Mouse (Mus musculus): Measurements from ENCODE around the gene Gm20708. TPM values are rescaled to one million over a fixed set of nuclear protein-coding genes. Genes with fewer than 3 reads are reported as not detected.

Gm20708 gene
- total and polyA plus RNA-seq, 3 experiments: 0.08 to 1.0 (median 0.59) TPM

DNA sequence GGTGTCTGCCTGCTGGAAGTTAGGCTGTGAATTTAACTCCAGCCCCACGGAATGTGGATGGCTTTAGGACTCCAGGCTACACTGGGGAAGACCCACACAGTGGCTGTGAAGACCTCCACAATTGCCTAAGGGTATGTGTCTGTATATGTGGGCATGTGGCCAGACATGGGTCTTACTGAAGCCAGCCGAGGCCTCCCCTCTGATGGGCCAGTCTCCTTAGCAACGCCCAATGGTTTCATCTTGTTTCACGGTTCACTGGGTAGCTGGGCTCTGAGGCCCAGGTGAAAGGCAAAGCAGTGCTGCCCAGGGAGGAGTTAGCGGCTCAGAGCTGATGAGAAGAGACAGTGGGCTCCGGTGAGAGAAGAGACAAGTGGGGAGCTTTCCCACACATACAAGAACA is 56.5 kb downstream of the Gm20708 start:
- DNase-seq: no peak

DNA sequence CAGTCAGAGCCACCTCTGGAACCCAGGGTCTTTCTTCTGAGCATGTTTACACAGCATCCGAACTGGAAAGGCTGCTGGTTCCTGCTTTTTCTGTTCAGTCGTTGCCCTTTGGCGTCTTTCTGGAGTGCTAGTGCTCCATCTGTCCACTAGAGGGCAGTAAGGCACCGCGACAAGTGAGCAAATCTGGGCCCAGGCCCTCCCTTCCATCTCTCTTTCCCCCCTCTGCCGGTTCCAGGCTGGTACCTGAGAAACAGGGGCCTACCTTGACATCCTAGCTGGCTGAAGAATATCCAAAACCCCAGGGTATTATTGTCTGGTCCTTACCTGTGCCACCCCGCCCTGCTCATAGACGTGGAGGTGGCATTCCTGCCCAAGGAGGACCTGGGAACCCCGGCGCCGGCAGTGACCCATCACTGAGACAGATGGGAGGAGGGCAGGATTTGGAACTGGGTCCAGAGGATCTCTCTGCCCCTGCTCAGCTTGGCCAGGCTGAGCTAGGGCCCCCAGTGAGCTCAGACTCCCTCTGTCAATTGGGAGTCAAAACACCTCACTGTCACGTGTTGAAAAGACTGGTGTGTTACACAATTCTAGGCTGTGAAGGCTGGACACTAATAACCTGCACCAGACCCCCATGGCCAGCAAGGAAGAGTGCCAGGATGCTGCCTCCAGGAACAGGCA is 61.4 kb downstream of the Gm20708 start:
- DNase-seq: peak; percentile 66

DNA sequence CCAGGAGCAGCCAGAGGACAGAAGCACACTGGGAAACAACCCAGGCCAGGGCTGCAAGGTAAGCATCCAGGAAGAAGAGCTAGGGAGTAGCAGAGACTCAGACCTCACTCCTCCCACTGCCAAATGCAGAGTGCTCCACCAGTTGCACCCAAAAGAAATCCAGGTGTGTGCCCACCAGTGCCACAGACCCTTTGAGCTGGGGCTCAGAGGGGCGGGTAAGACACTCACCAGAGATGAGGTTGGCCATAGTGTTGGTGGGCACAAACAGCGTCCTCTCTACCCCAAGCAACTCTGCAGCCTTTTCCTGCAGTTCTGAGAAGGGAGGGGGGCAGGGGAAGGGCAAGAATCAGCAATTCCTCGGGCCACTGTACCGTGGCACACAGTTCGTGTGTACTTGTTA is 61.9 kb downstream of the Gm20708 start:
- no peak for DNase-seq

DNA sequence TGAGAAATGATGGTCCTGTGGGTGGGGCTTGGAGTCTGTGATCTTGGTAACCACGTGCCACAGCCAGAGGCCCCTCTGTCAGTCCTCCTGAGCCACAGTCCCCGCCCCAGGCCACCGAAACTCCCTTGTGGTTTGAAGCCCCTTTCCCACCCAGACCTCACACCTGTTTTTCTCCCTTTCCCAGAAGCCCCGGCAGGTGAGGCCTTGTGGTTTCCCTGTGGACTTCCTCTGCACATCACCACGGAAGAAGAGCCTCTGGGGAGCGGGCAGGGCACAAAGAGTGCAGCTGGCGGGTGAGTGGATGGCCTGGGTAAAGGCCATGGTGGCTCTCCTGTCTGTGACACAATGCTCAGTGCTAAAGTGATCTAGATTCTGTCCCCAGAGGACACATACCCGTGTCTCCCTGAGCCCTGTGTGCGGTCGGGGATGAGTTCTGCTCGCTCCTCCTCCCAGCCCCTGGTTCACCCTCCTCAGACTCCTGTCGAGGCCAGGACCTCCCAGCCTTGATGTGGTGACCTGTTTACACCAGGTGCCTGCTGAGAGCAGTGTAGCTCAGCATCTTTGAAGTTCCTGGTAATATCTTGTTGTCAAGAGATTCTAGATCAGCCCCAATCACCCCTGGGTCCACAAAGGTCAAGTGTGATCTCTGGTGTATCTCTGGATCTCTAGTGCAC is 62.6 kb downstream of the Gm20708 start:
- no peak for DNase-seq

DNA sequence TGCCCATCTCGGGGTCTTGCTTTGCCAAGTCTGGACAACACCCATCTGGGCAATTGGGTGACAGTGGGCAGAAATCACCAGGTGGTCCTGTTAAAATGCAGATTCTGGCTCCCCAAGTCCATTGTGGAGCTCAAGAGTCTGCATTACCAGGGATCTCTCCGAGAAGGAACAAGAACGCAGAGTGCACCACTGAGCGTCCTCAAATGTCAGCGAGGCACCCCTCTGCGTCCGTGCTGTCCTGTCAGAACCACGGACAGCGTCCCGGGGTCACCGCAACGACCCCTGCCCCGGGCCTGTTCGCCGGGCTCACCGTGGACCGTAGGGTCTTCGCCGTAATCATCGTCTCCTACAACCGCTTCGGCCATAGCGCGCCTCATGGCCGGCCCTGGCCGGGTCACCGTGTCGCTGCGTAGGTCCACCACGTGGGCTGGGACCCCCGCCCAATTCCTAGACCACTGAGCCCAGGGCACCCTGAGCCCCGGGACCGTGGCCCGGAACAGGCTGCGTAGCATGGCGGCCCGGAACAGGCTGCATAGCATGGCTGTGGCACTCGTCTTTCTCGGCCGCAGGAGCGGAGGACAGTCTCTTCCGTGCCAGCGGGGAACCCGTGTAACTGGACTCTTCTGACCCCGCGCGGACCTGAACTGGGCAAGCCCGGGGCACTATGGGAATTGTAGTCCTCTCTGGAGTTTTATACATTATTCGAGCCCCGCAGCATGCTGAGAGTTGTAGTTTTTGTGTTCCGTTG is 63.6 kb downstream of the Gm20708 start, which contains the start of gene Tha1:
Gene Tha1, minus strand, starts transcription at position 621 of the 748 bp plus-strand sequence.
- DNase-seq: peak; percentile 89

DNA sequence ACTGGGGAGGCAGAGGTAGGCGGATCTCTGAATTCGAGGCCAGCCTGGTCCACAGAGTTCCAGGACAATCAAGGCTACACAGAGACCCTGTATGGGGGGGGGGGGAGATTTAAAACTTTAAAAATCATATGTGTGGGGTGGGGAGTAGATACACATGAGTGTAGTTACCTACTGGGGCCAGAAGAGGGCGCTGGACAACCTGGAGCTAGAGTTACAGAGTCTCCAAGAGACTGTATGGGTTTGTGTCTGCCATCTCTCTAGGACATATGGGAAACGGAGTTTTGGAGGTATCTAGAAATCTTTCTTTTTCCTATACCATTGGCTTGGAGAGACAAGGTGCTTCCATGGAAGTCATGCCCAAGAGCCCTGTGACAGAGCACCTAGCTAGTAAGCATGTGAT is 65.0 kb downstream of the Gm20708 start:
- no peak for DNase-seq

DNA sequence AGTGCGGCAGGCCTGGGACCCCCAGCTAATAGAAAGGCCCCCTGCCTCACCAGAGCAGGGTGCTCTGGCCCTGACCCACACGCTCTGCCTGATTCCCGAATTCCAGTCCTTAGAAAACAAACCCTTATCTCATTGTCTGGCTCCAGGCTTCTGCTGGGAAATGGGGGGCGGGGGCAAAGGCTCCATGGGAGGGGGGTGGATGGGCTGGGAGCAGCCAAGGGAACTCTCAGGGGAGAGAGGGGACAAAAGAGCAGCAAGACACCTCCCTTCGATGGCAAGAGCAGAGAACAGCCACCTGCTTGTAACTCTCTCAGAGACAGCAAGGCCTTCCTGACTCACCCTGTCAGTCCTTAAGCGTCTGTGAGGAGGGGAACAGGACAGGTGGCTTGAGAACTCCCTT is 66.2 kb downstream of the Gm20708 start:
- no peak for DNase-seq

DNA sequence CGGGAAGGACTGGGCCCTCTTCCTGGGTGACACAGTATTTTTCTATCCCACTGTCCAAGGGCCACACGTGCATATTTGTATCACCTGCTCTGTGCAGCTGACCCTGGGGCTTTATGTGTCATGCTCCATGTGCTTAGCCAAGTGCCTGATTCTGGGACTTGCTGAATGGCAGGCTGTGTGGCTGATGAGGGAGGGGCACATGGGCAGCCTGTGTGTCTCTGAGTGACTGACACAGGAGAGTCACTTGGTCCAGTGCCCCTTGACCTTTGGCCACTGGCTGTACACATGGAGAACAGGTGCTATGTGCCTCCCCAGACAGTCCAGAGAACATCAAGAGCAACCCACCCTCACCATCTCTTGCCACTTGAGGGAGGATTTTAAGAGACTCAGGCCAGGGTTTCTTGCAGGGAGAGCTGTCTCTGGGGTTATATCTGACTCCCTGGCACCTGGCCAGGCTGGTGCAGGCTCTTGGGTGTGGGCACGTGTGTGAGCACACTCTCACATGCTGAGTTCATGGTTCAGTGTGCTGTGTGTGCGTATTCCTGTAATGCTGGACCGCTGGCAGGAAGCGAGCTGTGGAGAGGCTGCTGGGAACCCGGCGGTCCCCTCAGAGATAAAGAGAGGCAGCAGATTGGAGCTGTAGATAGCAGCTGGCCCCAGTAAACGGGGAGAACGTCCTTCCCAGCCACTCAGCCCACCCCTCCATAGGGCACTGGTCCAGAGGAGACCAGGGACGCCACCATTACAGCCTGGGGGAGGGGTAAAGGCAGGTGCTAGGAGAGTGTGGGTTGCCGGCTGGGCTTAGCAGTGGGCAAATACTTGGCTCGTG is 68.7 kb downstream of the Gm20708 start:
- no peak for DNase-seq

DNA sequence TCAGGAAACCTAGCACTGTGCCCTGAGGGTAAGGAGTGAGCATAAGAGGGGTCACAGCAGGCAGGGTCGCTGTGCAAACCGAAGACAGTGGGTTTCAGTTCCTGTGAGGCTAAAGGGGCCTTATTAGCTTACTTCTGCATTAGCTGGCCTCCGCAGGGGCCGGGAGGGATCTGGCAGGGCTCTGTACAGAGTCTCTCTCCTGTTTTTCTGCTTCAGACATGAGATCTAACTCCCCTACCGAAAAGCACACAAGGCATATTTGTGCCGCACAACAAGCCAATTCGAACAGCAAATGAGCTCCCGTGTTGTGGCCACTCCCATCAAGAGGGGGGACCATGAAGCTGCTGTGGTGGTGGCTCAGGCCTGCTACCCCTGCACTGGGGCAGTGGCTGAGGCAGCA is 69.4 kb downstream of the Gm20708 start:
- DNase-seq: no peak

DNA sequence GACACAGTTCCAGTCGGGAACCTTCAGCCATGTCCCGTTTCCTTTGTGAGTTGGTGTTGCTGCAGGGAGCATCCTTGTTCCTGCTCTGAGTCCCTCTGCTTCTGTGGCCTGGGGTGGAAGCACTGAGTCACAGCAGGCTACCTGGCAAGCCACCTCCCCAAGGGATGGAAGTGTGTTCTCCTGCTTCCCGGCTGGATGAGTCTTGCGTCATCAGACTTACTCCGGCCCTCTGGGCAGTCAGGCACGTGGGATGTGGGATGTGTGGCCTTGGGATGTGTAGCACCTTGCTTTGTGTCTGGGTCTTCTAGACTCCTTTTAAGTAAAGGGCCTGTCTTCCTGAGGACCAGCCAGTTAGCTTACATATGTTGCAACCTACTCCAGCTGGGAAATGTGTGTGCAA is 70.2 kb downstream of the Gm20708 start:
- DNase-seq: no peak

DNA sequence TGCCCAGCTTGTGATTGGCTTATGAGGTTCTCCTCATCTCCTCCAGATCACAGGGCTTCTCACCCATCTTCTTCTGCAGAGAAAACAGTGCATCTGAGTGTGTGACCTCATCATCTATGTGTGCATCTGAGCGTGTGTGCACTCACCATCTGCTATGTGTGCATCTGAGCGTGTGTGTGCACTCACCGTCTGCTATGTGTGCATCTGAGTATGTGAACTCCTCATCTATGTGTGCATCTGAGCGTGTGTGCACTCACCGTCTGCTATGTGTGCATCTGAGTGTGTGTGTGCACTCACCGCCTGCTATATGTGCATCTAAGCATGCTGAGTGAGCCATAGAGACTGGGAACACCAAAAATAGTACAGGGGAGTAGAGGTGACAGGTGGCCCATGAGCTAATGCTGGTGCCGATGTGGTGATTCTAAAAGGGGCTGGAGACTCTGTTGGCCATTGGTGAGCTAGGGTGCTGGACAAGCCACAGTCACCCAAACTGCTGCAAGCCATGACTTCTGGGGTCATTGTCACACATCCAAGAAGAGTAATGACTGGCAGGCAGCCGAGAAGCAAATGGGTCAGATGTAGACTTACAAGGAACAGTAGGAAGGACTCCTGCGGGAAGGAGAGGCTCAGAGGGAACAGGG is 71.0 kb downstream of the Gm20708 start:
- no peak for DNase-seq

DNA sequence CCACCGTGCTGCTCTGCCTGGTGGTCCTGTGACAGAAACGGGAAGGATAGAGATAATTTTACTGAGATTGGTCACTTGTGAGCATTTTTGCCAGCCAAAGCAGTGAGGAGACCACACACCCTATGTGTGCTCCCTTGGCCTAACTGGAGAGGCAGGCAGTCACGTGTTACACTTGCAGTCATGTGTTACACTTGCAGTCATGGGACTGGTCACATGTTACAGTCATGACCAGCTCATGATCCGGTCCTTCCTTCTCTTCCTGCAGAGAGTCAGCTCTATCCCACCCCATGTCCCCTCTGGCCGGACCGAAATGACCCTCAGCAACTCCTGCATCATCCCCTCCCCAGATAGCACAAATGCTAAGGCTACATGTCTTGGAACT is 71.5 kb downstream of the Gm20708 start:
- DNase-seq: no peak

DNA sequence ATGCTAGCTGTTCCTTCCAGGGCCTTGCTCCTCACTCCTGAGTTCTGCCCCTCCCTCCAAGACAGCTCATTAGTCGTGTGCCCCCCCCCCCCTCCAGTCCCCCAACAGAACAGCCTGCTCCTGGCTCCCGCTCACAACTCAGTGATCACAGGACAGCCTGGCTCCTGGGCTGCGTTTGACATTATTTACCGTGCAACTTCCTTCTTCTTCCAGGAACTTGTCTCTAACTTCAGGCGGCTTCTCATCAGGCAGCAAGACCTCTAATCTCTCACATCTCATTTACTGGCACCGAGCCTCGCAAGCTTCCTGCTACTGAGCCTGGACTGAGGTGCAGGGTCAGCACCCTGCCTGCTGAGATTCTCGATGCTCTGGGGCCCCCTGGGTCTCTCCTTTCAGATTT is 72.3 kb downstream of the Gm20708 start:
- peak; percentile 57 for DNase-seq

DNA sequence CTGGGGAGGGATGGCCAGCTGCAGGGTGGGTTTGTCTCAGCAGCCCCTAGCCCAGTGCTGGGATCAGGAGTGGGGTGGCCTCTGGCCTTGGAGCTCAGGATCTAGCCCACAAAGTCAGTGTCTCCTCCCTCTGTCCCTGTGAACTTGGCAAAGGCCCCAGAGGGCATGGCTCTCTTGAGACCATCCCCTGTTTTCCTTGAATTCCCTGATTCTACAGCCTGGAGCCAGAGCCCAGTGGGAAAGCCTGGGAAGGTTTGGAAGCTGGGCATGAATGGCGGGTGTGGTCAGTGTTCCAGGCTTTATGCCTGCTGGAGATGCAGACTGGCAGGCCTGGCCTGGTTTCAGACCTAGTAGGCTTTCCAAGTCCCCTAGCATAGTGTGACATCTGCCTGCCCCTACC is 72.7 kb downstream of the Gm20708 start:
- peak; percentile 30 for DNase-seq

DNA sequence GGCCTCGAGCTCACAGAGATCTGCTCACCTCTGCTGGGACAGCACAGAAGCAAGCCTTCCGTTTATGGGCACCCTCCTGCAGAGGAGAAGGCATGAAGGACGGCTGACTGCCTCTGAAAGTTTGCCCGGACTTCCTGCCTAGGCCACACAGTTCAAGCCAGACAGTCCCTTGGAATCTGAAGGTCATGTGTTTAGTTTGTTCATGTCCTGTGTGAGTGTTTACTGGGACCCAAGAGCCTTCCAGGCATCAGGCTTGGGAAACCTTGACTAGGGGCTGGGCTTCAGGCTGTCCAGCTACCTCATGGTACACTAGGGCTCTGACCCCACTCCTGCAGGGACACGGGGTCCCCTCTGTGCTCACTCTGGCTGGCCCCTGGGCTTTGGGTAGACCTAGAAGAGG is 76.5 kb downstream of the Gm20708 start:
- DNase-seq: peak; percentile 55

DNA sequence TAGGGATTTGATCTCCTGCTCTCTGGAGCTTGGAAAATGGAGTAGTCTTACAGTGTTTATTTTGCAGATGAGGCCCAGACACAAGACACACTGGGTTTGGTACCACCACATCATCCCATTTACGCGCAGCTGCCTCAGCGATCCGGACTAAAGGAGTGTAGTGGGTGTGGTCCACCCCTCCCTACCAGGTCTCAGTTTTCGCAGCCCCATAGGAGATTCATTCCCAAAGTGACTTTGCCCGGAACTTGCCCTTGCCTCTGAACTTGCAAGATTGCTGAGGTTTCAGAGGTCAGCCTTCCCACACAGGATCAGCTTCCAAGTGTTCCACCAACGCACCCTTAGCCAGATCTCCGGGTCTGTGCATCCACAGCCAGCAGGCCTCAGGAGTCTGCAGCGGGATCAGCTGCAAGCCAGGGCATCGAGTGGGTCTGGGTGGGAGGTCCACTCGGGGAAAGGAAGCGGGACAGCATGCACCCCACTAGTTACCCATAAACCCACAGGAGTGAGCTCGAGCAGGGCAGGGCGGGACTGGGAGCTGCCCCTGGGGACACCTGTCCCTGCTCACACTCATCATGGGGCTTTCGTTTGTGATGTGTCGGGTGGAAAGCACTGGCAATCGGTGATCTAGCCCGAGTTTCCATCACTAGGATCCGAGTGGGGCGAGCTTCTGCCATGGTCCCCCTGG is 78.8 kb downstream of the Gm20708 start:
- DNase-seq: no peak

DNA sequence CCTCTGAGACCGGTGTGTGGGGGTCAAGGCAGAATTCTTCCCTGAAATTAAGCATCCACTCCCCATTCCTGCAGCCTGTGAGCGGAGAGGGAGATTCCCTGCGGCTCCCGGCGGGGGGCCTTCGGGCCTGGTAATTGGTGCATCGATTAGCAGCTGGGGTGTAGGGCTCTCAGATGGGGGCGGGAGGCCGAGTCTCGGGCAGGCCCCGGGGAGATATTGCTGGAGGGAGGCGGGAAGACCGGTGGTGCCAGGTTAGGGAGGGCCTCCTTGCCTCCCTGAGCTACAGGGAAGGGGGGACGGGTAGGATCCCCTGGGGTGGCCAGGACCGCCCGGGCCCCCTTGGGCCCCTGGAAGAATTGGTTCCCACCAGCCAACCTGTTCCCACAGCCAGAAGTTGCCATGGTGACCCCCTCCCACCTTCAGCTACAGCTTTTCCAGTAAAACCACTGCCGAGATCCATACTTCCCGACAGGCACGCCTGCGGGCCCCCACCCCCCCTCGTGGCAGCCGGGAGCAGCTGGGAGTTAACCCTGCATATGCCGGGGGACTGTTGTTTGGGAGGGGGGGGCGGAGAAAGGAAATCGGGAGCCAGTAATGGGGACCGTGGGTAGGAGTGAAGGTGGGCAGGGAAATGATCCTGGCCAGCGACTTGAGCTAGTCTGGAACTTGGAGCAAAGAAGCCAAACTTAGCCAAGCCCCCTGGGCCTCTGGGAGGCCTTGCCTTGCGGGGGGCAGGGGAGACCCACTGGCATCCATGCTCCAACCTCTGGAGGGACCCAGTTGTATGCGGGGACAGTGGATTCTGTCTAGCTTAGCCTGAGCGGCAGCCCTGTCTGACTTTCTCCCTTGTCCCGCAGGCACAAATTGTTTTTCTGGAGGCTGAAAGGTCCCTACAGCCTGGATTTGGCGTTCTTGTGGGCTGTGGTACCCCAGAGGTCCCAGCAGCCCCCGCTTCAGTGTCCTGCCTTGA is 79.7 kb downstream of the Gm20708 start:
- DNase-seq: no peak

Measured in adrenal gland, adult 2 months (tissue).